Mouse (Mus musculus) pancreas, adult 10 weeks (tissue): ENCODE results near the gene Ldhal6b. TPM values are rescaled to one million over a fixed set of nuclear protein-coding genes. Genes with fewer than 3 reads are reported as not detected.

Experiments used
- polyA plus RNA-seq: library from polyadenylated mRNA; stranded (reverse); fragments of 350-450 nt; fragmentation: Illumina TruSeq; extraction: RNeasy Lipid Tissue Mini Kit (QIAGEN cat#74804); gene quantifications from one replicate; pipeline ENCODE4 v1.2.3, GENCODE M21; 2015; ENCODE audit warnings: low read depth, low replicate concordance; ENCODE audit not compliant: insufficient read depth

The Ldhal6b gene
- not detected for polyA plus RNA-seq

GRCm38 (mm10) chr17:5418545-5418944 is at the start of gene Ldhal6b:
TSS of gene Ldhal6b (minus strand) at chr17:5418767.

DNA sequence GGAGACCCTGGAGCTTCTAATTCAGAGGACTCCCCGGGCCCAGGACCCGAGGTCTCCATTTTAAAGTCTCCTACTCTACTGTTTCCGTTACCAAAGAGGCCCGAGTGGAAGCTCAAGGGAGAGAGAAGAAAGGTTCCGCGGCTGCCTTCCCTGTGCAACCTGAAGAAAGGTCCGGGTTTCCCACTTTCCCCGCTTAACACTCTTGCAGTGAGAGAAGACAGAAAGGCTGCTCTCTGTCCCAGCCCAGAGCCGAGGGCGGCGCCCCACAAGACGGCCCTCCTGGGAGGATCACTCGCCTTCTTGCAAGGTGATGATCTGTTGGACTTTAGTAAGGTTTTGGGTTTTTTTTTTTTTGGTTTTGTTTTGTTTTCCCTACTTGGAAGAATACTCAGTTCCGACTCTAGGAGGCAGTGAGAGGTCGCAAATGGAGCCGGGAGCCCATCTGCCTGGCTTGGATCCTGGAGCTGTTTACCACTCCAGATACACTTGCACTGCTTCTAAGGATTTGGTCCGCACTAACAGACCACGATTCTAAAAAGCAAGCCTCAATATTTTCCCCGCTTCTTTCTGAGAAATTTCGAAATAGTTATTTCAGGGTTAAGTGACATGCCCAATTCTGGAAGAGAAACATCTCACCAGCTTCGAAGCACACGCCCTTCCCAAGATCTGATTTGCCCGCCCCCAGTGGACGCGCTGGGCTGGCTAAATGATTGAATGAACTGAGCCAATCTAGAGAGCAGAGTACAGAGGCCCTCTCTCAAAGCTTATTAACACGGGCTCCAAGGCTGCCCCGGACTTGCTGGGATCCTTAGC is 21.8 kb upstream of the Ldhal6b start, which contains the start of gene Tmem242:
Gene Tmem242, minus strand, starts transcription at position 101 of the 813 bp plus-strand sequence.

Other genes with a start within 250 kb of the Ldhal6b start
- gene Tmem242, start 21.5 kb upstream of the Ldhal6b start, polyA plus RNA-seq: 26.9 TPM
- gene Zdhhc14, start 73.8 kb upstream of the Ldhal6b start, polyA plus RNA-seq: 2.5 TPM